Mouse (Mus musculus): Measurements from ENCODE around the gene 2610318N02Rik.
A peak's percentile ranks its signal among the peaks of the same experiment; 100 is the strongest.
"Not testable (repeated sequence)": the region's sequence is repeated elsewhere in the genome, so short reads cannot be mapped to it uniquely, and the experiment has no call there.

Gene 2610318N02Rik

DNA sequence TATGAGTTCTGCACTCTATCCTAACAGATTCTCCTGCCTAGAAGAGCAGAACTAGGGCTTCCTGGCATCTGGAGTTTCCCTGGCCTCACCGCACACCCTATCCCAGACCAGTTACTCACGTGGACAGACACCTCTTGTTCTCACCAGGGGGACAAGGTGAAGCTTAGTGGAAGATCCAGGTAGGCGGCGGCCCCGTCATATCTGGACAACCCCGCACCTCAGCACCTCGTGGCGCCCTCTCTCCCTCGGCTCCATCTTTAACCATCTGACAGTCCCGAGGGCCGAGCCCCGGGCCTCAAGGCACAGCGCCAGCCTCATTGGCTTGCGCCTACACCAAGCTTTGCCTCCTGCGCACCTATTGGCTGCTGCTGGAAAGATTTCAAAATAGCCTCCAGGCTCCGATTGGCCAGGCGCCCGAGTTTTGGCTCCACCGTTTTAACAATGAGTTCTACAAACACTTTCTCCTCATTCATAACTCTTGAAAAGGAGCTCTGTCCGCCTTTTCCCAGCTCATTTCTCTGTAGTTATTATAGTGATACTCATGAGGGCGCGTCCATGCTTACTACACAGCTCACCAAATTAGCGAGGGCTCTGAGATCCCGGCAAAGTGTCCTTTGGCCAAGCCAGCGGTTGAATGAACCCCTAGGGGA, at the start of gene 2610318N02Rik:
TSS of gene 2610318N02Rik (minus strand) at position 297 of the 650 bp plus-strand sequence.
- peak; percentile 53 for DNase-seq

- DNase-seq, result no peak
These were observed 43.1 kb upstream of the 2610318N02Rik start for GRCm38 (mm10) chr16:17168049-17168448.

- DNase-seq, result no peak
These were observed 42.2 kb upstream of the 2610318N02Rik start for GRCm38 (mm10) chr16:17167179-17167578.

DNA sequence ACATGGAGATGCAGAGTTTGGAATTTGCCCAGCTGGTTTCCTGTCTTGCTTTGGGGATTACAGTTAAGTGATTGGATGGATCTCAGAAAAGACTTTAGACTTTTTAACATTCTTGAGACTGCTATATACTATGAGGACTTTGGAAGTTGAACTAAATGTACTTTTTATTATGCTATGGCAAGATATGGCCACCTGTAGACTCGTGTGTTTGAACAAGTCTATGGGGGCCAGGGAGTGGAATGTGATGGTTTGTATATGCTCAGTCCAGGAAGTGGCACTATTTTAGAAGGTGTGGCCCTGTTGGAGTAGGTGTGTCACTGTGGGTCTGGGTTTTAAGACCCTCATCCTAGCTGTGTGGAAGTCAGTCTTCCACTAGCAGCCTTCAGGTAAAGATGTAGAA, 40.5 kb upstream of the 2610318N02Rik start:
- not testable (repeated sequence) for DNase-seq

- no peak for DNase-seq
These were observed 29.4 kb upstream of the 2610318N02Rik start for GRCm38 (mm10) chr16:17154346-17154745.

DNA sequence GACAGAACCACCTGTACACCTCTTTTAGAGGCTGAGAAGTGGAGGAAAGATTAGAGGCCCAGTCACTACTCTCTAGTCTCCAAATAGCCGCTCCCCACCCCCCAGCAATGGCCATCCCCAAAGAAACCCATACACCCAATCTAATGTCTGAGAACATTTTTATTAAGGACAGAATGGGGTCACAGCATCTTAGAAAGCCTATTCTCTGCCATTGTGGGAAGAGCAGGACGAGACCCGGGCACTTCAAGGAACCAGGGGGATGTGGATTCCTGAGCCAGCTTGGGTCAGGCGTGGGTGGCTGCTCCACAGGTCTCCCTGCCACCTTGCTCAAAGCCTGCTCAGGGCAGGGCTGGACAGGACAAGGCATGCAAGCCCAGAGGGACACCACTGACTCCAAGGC, 26.9 kb upstream of the 2610318N02Rik start:
- DNase-seq, result no peak

DNA sequence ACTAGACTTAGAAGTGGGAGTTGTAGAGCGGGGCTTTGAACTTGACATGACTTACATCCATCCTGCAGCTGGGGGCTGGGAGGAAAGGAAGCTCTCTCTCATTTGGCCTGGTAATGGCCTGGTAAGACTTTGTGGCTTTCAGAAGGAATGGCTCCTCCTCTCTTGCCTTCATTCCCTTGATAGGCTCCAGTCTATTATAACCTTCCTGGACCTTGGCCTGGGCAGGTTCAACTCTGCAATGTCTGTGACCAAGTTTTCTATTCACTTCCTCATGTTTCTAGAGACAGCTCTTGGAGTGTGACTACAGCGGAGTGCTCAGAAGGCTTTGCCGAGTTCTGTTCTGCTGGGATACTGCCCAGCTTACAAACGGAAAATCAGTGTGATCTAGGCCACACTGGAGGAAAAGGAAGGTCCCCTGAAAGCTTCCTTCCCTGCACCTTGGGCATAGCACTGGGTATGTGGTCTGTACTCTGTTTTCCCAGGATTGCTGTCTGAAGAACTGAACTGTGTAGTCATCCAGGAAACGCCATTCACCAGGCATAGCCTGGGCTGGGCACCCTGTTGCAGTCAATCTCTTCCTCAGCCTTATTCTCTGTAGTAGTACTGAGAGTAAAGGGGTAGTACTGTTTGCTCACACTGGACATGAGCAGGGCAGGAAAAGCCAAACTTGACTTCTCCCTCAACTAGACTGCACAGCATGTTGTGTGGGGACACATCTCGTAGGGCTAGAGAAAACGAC, 25.7 kb upstream of the 2610318N02Rik start:
- DNase-seq, result no peak

- peak; percentile 27 for DNase-seq
These were observed 23.1 kb upstream of the 2610318N02Rik start for GRCm38 (mm10) chr16:17148084-17148483.

DNA sequence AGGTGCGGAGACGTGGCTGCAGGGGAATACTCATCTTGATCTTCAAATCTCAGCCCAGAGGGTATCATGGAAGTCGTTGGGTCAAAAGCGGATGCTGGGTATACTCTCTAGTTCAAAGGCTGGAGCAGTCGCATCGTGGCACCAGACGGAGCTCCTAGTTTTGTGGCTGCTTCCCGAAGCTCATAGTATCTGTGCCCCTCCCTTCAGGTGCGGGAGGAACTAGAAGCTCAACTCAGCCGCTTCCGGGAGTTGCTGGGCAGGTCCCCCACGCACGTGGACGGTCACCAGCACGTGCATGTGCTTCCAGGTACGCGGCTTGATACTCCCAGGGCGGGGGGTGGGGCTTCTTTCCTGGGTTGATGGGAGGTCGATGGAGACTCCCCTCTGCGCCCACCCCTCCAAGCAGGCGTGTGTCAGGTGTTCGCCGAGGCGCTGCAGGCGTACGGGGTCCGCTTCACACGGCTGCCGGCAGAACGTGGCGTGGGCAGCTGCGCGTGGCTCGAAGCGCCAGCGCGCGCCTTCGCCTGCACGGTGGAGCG, 22.5 kb upstream of the 2610318N02Rik start:
- DNase-seq, result no peak

GRCm38 (mm10) chr16:17146772-17147235, 21.8 kb upstream of the 2610318N02Rik start, which contains the start of gene Ccdc116:
TSS of gene Ccdc116 (minus strand) at chr16:17147229.
- peak; percentile 78 for DNase-seq

GRCm38 (mm10) chr16:17144339-17144738, 19.4 kb upstream of the 2610318N02Rik start, which contains the start of gene Ydjc:
TSS of gene Ydjc (plus strand) at chr16:17144621.
- DNase-seq, result no peak

DNA sequence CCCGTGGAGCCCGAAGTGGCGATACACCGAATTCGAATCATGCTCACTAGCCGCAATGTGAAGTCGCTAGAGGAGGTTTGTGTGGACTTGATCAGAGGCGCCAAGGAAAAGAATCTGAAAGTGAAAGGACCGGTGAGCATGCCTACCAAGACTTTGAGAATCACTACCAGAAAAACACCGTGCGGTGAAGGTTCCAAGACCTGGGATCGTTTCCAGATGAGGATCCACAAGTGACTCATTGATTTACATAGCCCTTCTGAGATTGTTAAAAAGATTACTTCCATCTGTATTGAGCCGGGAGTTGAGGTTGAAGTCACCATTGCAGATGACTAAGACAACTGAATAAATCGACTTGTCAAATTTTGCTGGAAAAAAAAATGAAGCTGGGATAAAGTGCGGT, 12.4 kb upstream of the 2610318N02Rik start:
- no peak for DNase-seq

GRCm38 (mm10) chr16:17132906-17133200, 7.9 kb upstream of the 2610318N02Rik start:
- DNase-seq, result no peak

DNA sequence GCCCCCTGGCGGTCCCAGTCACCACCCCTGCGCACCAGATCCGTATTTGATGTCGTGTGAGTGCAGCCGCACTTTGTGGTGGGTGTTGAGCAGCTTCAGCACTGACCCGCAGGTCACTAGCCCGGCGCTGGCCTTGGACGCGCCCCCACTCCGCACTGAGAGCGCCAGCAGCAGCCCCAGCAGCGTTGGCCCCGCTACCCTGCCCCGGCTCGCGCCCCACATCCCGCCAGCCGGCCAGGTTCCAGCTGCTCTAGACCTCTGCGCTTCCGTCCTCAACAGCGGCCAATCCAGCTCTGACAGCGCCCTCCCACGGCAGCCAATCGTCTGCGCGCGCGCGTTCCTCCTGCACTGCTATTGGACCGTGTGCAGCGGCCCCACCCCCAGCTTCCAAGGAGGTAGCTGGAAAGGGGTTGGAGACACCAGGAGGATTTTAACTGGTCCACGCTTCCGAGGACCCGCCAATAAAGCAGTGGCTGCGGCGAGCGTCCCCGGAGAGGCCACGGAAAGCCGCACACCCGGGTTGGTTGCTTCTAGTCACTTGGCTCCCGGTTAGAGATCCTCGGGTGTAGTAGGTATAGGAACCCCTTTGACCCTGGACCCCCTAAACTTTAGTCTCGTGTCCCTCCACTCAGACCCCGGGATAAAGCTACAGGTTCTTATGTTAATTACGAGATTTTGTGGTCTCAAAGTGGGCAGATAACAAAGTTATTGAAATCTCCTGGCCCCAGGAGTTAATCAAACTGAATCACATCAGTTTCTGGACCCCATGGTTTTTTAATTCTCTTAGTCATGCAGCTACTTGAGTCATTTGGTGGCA, 7.3 kb upstream of the 2610318N02Rik start, which contains the start of gene Sdf2l1:
TSS of gene Sdf2l1 (minus strand) at position 295 of the 817 bp plus-strand sequence.
- peak; percentile 98 for DNase-seq

DNA sequence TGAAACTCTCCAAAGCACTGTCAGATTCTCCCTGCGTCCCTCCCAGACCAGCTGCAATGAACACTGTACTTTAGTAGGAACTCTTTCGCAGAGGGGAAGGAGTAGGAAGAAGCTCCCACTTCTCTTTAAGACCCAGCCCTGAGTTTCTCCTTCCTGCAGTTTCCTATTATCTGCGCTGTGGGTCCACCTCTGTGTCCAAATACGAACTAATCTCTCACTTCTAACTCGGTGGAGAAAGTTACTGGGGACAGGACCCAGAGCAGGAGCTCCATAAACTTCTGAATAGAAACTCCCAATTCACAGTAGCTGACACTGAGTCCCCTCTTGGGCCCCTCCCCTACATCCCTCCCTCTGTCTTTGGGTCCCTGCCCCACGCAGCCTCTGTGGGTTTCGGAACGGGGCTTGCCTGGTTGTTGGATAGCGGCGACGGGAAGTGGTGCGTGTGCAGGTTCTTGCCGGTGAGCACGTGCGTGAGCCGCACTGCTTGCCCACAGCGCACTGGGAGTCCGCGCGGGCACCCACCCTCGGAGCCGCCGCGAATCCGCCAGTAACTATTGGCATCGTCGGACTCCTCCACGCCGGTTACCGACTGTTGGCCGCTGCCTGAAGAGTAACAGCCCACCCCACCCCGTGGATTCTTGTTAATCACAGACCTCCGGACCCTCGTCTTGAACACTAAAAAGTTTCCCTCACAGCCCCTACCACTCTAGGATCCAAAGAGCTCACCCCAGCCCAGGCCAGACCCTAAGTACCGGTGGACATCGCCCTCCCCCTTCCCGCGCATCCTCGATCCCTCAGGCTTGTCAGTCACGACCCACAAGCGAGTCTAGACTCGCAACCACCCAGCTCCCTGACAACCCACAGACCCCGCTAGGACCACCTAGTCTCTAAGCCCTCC, 6.5 kb upstream of the 2610318N02Rik start:
- DNase-seq, result no peak

DNA sequence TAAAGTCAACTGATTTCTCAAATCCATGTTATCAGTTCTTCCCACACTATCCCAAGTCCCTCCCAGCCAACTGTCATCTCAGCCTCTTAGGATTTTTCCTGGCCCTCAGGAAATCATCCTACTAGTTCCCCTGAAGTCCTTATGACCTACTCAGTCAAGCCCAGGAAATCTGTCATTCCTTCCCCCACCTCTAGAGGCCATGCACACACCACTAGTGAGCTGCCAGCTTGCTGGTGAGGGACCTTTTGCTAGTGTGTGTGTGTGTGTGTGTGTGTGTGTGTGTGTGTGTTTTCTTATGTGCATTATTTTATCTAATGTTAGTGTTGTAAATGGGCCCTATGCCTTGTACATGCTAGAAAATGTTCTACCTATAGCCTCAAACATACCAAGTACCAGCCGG, 2.3 kb upstream of the 2610318N02Rik start:
- DNase-seq, result no peak

GRCm38 (mm10) chr16:17124119-17124870, 672 bp downstream of the 2610318N02Rik start:
- DNase-seq, result no peak

DNA sequence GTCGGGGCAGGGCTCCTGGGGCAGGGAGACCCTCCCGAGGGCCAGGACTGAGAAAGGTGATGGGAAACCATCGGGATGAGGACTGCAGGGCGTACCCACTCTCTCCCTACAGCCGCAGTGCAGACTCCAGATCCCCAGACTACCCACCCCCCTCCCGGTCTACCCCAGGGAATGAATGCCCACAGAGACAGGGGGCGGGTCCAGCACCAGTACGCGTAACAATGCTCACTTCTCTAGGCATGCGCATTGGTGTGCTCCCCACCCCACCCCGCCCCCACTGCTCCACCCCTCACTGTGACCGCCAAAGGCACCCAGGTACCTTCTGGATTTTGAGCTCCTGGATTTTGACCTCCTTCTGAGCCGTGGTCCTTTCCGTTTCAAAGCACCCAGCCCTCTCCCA, 3.4 kb downstream of the 2610318N02Rik start:
- no peak for DNase-seq

- DNase-seq, result no peak
These were observed 7.6 kb downstream of the 2610318N02Rik start for GRCm38 (mm10) chr16:17117309-17117799.

DNA sequence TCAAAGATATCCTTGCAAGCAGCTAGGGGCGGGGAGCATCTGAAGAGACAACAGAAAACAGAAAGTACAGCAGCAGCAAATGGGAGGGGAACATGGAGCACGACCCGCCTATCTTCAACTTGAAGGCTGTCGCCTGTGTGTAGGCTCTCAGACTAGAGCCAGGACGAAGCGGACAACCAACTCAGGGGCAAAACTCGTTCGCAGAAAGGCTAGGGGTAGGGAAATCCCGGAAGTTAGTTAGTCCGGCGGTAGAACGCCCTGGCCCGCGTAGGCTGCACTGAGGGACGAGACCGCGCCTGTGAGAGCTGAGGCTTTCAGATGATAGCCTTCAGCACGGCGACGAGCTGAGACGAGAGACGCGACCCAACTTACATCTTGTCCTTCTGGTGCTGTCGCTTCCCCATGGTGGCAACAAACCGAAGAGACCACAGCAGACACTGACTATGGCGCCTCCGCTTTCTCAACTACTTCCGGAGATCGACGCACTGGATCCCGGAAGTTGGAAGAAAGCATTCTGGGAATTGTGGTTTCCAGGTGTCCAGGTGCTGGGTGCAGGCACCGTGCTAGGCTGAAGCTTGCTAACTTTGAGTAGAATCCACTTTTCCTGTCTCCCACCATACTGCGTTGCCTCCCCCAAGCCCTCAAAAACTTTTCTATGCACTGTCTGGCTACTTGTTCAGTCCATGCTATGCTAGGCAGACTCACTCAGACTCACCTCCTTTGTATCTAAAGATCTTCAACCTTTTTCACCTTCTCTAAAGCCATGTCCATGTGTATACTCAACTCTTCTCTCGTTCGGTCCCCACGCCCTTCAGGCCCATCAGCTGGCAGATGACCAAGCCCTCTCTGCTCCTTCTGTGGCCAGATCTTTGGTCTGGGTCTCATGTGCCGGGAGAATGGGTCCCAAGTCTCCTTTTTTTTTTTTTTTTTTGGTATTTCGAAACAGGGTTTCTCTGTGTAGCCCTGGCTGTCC, 13.9 kb downstream of the 2610318N02Rik start, which contains the start of gene Ppil2:
TSS of gene Ppil2 (minus strand) at position 487 of the 973 bp plus-strand sequence.
- DNase-seq, result peak; percentile 66

Data from cerebellum, adult 8-10 months (tissue).